Mouse (Mus musculus): ENCODE data around the gene Dgcr8.

Gene Dgcr8

DNA sequence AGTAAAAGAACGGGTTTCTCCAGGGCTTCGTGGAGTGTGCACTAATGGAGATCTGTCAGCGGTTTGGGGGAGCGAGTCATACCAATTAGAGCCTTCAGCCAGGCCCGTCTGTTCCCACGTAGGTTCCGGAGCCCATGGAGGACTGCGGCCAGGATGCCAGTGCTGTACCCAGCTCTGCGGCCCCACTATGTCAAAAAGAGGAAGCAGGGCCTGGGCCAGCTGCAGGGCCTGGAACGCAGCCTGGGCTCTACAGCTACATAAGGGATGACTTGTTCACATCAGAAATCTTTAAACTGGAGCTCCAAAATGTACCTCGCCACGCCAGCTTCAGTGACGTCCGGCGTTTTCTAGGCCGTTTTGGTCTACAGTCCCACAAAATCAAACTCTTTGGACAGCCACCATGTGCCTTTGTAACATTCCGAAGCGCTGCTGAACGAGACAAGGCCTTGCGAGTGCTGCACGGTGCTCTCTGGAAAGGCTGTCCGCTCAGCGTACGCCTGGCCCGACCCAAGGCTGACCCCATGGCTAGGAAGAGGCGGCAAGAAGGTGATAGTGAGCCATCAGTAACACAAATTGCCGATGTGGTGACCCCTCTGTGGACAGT, 39.6 kb downstream of the Dgcr8 start:
- DNase-seq (ENCODE audit: low spot score in 2 of 2) = peak; percentile 65 to 84

DNA sequence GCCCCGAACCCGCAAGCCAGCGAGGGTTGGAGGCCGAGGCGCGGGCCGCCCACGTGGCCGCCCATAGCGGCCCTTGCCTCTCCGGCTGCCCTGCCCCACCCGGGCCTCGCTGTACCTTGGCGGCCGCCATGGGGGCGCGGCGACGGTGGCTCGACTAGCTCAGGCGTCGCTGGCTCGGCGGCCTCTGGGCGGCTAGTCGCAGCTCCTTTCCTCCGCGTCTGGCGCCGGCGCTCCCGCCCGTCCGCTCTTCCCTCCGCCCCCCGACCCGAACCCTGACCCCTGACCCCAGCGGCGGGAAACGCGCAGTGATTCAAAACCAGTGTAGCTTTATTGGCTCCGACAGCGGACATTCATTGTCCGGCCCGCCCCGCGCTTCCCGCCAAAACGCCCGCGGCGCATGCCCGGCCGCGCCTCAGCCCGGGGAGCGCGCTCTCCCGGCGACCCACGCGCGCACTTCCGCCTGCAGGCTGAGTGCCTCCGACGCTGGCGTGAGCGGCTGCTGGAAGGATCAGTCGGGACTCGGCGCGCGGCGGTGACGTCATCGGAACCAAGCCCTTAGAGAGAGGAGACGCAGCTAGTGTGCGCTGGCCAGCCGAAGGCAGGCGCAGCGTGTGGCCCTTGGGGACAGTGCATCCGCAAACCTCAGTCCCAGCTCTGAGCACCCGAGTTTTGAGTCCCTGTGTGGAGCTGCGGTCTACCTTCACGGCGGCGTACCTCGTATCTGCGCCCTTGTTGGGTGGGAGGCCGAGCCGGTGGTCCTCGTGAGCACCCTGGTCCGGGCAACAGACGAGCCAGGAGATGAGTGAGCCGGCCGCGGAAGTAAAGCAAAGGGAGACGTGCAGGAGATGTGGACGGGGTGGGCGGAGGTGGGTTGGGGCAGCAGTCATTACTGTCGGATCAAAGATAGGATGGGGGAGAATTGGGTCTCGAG, 40.3 kb downstream of the Dgcr8 start, which contains the start of the genes Trmt2a and Ranbp1:
Trmt2a (plus strand) TSS at position 247 of the 931 bp plus-strand sequence.
Ranbp1 (minus strand) TSS at position 300 of the 931 bp plus-strand sequence.
- peak; percentile 97 to 99 for DNase-seq (ENCODE audit: low spot score in 2 of 2)

GRCm38 (mm10) chr16:18247521-18248399, 41.3 kb downstream of the Dgcr8 start:
- peak in 1 of 2 experiments; percentile 75 for DNase-seq (ENCODE audit: low spot score in 2 of 2)

DNA sequence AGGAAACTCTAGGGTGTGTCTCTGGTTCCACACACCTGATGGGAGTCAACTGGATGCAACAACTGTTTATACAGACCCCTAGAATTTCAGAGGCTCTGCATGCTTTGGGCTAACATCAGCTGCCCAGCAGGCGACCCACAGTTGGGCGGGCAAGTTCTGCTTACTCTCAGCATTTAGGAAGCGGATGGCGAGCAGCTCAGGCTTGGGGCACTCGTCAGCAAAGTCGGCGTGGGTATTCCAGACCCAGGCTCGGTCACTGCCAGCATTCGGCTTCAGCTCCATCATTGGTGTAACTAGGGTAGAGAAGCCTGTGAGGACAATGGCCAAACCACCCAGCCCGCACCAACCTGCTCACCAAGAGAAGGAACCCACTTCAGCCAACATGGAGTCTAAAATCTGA, 47.5 kb downstream of the Dgcr8 start:
- DNase-seq (ENCODE audit: low spot score in 2 of 2) = peak in 1 of 2 experiments; percentile 59

- DNase-seq (ENCODE audit: low spot score in 2 of 2) = no peak
Observed at GRCm38 (mm10) chr16:18236676-18237501, 52.2 kb downstream of the Dgcr8 start.

- DNase-seq (ENCODE audit: low spot score in 2 of 2) = peak in 1 of 2 experiments; percentile 66
Observed at GRCm38 (mm10) chr16:18235389-18236065, 53.5 kb downstream of the Dgcr8 start.

DNA sequence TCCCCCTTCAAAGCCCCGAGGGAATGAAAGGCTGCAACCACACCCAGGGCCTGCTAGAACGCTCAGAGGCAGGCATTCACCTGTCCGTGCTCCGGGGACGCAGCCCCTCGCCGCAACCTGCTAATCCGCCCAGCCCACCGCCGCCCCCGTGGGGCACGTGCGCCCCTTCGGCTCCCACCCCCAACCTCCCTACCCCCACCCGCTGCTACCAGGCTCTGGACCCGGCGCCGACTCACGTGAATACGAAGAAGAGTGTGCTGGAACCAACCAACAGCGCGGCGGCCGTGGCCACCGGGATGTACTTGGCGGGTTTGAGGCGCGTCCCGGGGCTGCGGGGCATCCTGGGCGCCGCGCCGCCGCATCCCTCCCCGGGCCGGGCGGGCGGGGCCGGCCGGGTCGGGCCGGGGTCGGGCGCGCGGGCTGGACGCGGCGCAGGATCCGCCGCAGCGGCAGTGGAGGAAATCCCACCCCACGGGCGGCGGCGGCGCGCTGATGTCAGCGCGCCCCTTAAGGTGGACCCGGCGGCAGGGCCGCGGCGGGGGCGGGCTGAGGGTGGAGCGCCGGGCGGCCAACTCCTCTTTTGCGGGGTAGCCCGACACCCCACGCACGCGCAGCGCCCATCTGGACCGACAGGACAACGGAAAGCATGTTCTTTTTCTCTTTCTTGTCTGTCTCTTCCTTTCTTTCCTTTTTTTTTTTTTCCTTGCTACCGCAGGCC, 54.2 kb downstream of the Dgcr8 start, which contains the start of gene Zdhhc8:
Zdhhc8 (minus strand) TSS at position 466 of the 718 bp plus-strand sequence.
- peak; percentile 38 to 73 for DNase-seq (ENCODE audit: low spot score in 2 of 2)

DNA sequence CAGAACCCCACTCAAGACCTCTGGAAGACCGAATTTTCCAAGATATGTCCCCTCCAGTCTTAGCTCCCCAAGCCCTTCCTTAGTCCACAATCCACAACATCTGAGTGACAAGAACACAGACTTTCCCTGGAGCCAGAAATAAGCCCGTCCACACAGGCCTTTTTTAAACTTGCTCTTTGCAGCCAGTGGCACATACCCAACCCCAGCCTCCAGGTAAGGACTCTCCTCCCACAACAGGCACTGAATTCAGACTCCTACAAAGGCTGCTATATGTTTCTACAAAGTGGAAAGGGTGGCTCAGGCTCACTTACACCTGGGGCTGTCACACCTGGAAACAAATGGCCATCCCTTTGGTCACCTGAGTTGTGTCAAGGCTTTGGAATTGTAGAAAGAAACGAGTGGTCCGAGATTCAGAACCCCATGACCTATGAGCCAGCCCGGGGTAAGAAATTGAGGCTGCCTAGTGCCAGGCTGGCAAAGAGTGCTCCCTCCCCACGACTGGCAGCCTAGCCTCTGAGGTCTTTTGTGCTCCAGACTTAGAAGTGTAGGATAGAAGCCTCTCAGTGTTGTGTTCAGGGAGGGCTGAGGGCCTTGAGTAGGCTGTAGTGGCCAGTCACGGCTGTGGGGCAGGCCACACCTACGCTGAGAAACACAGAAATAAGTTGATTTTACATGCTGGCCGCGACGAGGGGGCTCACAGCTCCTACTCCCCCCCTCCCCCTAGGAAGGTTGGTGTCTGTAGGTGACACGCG, 55.0 kb downstream of the Dgcr8 start:
- DNase-seq (ENCODE audit: low spot score in 2 of 2) = no peak

GRCm38 (mm10) chr16:18233451-18233850, 55.6 kb downstream of the Dgcr8 start:
- no peak for DNase-seq (ENCODE audit: low spot score in 2 of 2)

DNA sequence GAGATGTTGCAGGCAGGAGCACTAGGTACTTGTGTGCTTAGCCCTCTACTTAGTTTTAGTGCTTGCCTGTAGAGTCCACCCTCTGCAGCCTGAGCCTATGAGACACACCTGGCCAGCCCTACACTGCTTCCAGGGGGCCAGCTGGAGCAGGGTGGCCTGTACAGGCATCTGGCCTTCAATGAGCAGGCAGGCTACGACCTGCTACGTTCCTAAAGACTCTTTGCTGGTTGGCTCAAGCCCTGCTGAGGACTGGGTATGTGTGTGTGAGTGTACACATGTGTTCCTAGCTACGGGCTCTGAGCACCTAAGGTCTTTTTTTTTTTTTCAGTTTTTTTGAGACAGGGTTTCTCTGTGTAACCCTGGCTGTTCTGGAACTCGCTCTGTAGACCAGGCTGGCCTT, 57.6 kb downstream of the Dgcr8 start:
- DNase-seq (ENCODE audit: low spot score in 2 of 2) = no peak

- DNase-seq (ENCODE audit: low spot score in 2 of 2) = no peak
Observed at GRCm38 (mm10) chr16:18231047-18231446, 58.0 kb downstream of the Dgcr8 start.

GRCm38 (mm10) chr16:18230617-18231016, 58.4 kb downstream of the Dgcr8 start:
- no peak for DNase-seq (ENCODE audit: low spot score in 2 of 2)

DNA sequence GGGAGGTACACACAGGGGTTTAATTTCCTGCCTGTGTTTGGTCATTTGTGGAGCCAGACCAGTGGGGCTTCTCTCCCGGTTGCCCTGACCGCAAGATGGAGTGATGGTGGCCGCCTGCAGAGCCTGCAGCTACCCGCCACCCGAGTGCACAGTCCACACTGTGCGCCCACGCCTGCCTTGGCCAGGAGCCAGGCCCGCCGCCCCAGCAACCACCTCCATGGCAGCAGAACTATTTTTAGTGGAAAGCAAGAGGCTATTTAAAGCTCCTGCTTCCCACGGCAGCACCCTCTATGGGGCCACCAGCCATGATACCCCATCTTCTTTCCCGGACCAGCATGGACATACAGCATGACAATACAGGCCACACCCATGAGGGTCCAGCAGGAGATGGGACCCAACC, 59.4 kb downstream of the Dgcr8 start:
- no peak for DNase-seq (ENCODE audit: low spot score in 2 of 2)

DNA sequence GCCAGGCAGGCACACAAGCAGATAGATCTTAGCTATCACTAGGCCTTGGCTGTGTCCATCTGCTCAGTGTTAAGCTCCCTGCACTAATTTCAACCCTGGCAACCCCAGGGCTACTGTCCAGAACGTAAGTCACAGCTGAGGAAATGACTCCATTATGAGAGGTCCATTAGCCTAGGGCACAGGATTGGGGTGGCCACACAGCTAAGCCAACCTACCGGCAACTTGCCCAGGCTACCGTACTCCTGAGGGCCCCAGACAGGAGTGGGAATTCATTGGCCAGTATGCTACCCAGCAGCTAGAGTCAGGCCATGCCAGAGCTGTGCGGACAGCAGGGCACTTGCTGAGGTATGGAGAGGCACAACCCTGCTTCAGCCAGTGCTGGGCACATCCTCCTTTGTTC, 60.2 kb downstream of the Dgcr8 start:
- no peak for DNase-seq (ENCODE audit: low spot score in 2 of 2)

DNA sequence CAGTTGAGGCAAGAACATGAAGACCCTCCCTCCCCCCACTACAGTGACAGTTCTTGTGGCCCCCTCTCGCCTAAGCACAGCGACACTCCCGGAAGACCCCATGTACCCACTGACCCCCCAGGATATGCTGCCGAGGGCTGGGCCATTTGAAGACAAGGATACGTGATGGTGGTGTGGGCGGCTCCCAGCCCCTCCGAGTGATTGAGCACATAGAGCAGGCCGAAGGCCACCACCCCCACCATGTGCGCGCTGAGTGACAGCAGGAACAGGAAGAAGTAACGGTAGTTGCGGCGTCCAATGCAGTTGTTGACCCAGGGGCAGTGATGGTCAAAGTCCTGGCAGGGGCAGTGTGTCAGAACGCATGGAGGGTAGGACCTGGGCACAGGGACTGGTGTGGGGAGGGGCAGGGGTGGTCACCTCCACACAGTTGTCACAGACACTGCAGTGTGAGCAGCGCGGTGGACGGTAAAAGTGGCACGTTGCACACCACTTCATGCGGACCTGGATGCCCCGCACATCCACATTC, 61.1 kb downstream of the Dgcr8 start:
- DNase-seq (ENCODE audit: low spot score in 2 of 2) = no peak

GRCm38 (mm10) chr16:18227187-18227586, 61.9 kb downstream of the Dgcr8 start:
- no peak for DNase-seq (ENCODE audit: low spot score in 2 of 2)

DNA sequence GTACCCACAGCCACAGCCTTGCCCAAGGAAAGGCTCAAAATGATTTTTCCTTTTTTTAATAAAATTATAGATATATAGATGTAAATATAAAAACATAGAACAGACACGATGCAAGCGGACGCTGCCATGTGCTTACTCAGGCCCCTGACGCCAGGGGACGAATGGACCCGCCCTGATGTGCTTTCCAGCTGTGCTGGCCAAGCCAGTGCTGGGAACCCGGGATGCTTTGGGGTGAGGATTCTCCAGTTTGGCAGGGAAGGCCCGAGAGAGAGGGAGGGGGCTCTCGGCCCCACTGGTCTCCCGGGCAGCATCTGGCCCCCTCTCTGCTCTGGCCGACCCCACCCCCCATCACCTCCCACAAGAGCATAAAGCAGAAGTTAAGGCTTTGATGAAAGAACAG, 66.9 kb downstream of the Dgcr8 start:
- DNase-seq (ENCODE audit: low spot score in 2 of 2) = no peak

- no peak for DNase-seq (ENCODE audit: low spot score in 2 of 2)
Observed at GRCm38 (mm10) chr16:18221543-18221898, 67.5 kb downstream of the Dgcr8 start.

Data from spleen, postnatal 4 days (tissue).